Mouse (Mus musculus): ENCODE measurements around the gene Galnt4. TPM values are rescaled to one million over a fixed set of nuclear protein-coding genes. Genes with fewer than 3 reads are reported as not detected.

Galnt4 gene
- total RNA-seq, 4 experiments from 2014 or later = 7.0 to 7.6 (median 7.2) TPM

- no peak for DNase-seq
Observed at GRCm38 (mm10) chr10:99115471-99116236, 7.7 kb downstream of the Galnt4 start.

GRCm38 (mm10) chr10:99116237-99116632 lies 8.3 kb downstream of the Galnt4 start:
- no peak for DNase-seq

- no peak for DNase-seq
Observed at GRCm38 (mm10) chr10:99116650-99117615, 9.0 kb downstream of the Galnt4 start.

- no peak for DNase-seq
Observed at GRCm38 (mm10) chr10:99117876-99118275, 9.9 kb downstream of the Galnt4 start.

- no peak for DNase-seq
Observed at GRCm38 (mm10) chr10:99118697-99119096, 10.7 kb downstream of the Galnt4 start.

- no peak for DNase-seq
Observed at GRCm38 (mm10) chr10:99119471-99119870, 11.5 kb downstream of the Galnt4 start.

- no peak for DNase-seq
Observed at GRCm38 (mm10) chr10:99126225-99126624, 18.3 kb downstream of the Galnt4 start, which contains the start of gene Phxr2. Gene Phxr2, minus strand, starts transcription at chr10:99126325.

- DNase-seq = no peak
Observed at GRCm38 (mm10) chr10:99126954-99127353, 19.0 kb downstream of the Galnt4 start.

GRCm38 (mm10) chr10:99127691-99128261 lies 19.8 kb downstream of the Galnt4 start:
- DNase-seq = no peak

GRCm38 (mm10) chr10:99130611-99131010 lies 22.7 kb downstream of the Galnt4 start:
- no peak for DNase-seq

GRCm38 (mm10) chr10:99131298-99131697 lies 23.3 kb downstream of the Galnt4 start:
- no peak for DNase-seq

GRCm38 (mm10) chr10:99132189-99132588 lies 24.2 kb downstream of the Galnt4 start:
- DNase-seq = no peak

GRCm38 (mm10) chr10:99132595-99133272 lies 24.8 kb downstream of the Galnt4 start:
- DNase-seq = no peak

- no peak for DNase-seq
Observed at GRCm38 (mm10) chr10:99133321-99133875, 25.4 kb downstream of the Galnt4 start.

GRCm38 (mm10) chr10:99136337-99136736 lies 28.4 kb downstream of the Galnt4 start:
- DNase-seq = no peak

- DNase-seq = no peak
Observed at GRCm38 (mm10) chr10:99145611-99146010, 37.7 kb downstream of the Galnt4 start.

- DNase-seq = no peak
Observed at GRCm38 (mm10) chr10:99146596-99146995, 38.6 kb downstream of the Galnt4 start.

- no peak for DNase-seq
Observed at GRCm38 (mm10) chr10:99150016-99150415, 42.1 kb downstream of the Galnt4 start.

- no peak for DNase-seq
Observed at GRCm38 (mm10) chr10:99151580-99151979, 43.6 kb downstream of the Galnt4 start.

- no peak for DNase-seq
Observed at GRCm38 (mm10) chr10:99152063-99152462, 44.1 kb downstream of the Galnt4 start.

GRCm38 (mm10) chr10:99154635-99155034 lies 46.7 kb downstream of the Galnt4 start:
- DNase-seq = no peak

- DNase-seq = no peak
Observed at GRCm38 (mm10) chr10:99156808-99157207, 48.8 kb downstream of the Galnt4 start.

Measured in adrenal gland, adult 8-10 months (tissue).